Mouse (Mus musculus): Measurements from ENCODE around the gene Ifnb1. TPM values are rescaled to one million over a fixed set of nuclear protein-coding genes. Genes with fewer than 3 reads are reported as not detected.
"Not testable (repeated sequence)": the region's sequence is repeated elsewhere in the genome, so short reads cannot be mapped to it uniquely, and the experiment has no call there.

Gene Ifnb1
- not detected in 2 replicates for polyA plus RNA-seq (2016; fragmentation: Nextera tagmentation; extraction: Ambion mirVana)

- no peak within 1 kb of the TSS for H3K27ac ChIP-seq (replicated peaks)
- no peaks in the 10 kb centered on the region for H3K9me3 ChIP-seq (replicated peaks)
- no peaks in the 10 kb centered on the region for H3K4me1 ChIP-seq
- no peak within 1 kb of the TSS for H3K4me3 ChIP-seq
- 85% methylated on average over 4 of the region's 4 CpGs for WGBS
- H3K27me3 ChIP-seq (ENCODE audit: low read depth, poor library complexity, severe bottlenecking) = no peaks in the 10 kb centered on the region
- no peaks in the 10 kb centered on the region for H3K36me3 ChIP-seq
- DNase-seq (ENCODE audit: low spot score) = no peak
Observed at GRCm38 (mm10) chr4:88522674-88523073, at the start of gene Ifnb1. Gene Ifnb1 (minus strand): TSS chr4:88522774.

- no peak for DNase-seq (ENCODE audit: low spot score)
- WGBS = 81% methylated on average over 1 of the region's 1 CpGs
- Histone ChIP-seq H3K4me3 (no peak within 1 kb of the TSS), H3K9me3 (replicated peaks) (no peaks in the 10 kb centered on the region), H3K27me3 (ENCODE audit: low read depth, poor library complexity, severe bottlenecking) (no peaks in the 10 kb centered on the region), H3K4me1 (no peaks in the 10 kb centered on the region), H3K36me3 (no peaks in the 10 kb centered on the region), H3K27ac (replicated peaks) (no peak within 1 kb of the TSS)
Observed at GRCm38 (mm10) chr4:88571698-88572097, 49.1 kb upstream of the Ifnb1 start, which contains the start of gene Ifna14. Gene Ifna14 (minus strand): TSS chr4:88571798.

- H3K4me1 ChIP-seq = no peaks in the 10 kb centered on the region
- H3K4me3 ChIP-seq = no peak overlapping the region
- H3K27ac ChIP-seq (replicated peaks) = no peak overlapping the region
- no peaks in the 10 kb centered on the region for H3K36me3 ChIP-seq
- 92% methylated on average over 1 of the region's 1 CpGs for WGBS
- no peak for DNase-seq (ENCODE audit: low spot score)
- H3K9me3 ChIP-seq (replicated peaks) = no peaks in the 10 kb centered on the region
- no peaks in the 10 kb centered on the region for H3K27me3 ChIP-seq (ENCODE audit: low read depth, poor library complexity, severe bottlenecking)
Observed at GRCm38 (mm10) chr4:88561791-88562190, 39.2 kb upstream of the Ifnb1 start.

- H3K9me3 ChIP-seq (replicated peaks); H3K4me1 ChIP-seq; H3K4me3 ChIP-seq; H3K36me3 ChIP-seq; H3K27ac ChIP-seq (replicated peaks); H3K27me3 ChIP-seq (ENCODE audit: low read depth, poor library complexity, severe bottlenecking); DNase-seq (ENCODE audit: low spot score): not testable (repeated sequence)
Observed at GRCm38 (mm10) chr4:88558145-88558544, 35.6 kb upstream of the Ifnb1 start, which contains the start of gene Ifna15. Gene Ifna15 (minus strand): TSS chr4:88558245.

GRCm38 (mm10) chr4:88550161-88550945 lies 27.8 kb upstream of the Ifnb1 start:
- peak; percentile 62 for DNase-seq (ENCODE audit: low spot score)
- Histone ChIP-seq H3K9me3 (replicated peaks) (no peaks in the 10 kb centered on the region), H3K4me3 (peak overlapping the region; percentile 42), H3K36me3 (no peaks in the 10 kb centered on the region), H3K27me3 (ENCODE audit: low read depth, poor library complexity, severe bottlenecking) (no peaks in the 10 kb centered on the region), H3K4me1 (peaks cover 5% of the 10 kb centered on the region; the same call in 1 of the 2 replicates), H3K27ac (replicated peaks) (no peak overlapping the region)
- 33% methylated on average over 22 of the region's 22 CpGs for WGBS

- no peak for DNase-seq (ENCODE audit: low spot score)
- 75% methylated on average over 1 of the region's 1 CpGs for WGBS
- Histone ChIP-seq H3K27me3 (ENCODE audit: low read depth, poor library complexity, severe bottlenecking) (no peaks in the 10 kb centered on the region), H3K4me1 (peaks cover 5% of the 10 kb centered on the region; the same call in 1 of the 2 replicates), H3K27ac (replicated peaks) (no peak overlapping the region), H3K4me3 (no peak overlapping the region), H3K36me3 (no peaks in the 10 kb centered on the region), H3K9me3 (replicated peaks) (no peaks in the 10 kb centered on the region)
Observed at GRCm38 (mm10) chr4:88547986-88548385, 25.4 kb upstream of the Ifnb1 start.

GRCm38 (mm10) chr4:88543649-88544234 lies 21.2 kb upstream of the Ifnb1 start:
- H3K27me3 ChIP-seq (ENCODE audit: low read depth, poor library complexity, severe bottlenecking) = no peaks in the 10 kb centered on the region
- no peak overlapping the region for H3K4me3 ChIP-seq
- no peak for DNase-seq (ENCODE audit: low spot score)
- WGBS = 52% methylated on average over 2 of the region's 2 CpGs
- H3K27ac ChIP-seq (replicated peaks) = no peak overlapping the region
- no peaks in the 10 kb centered on the region for H3K9me3 ChIP-seq (replicated peaks)
- no peaks in the 10 kb centered on the region for H3K36me3 ChIP-seq
- H3K4me1 ChIP-seq = no peaks in the 10 kb centered on the region

GRCm38 (mm10) chr4:88537328-88537727 lies 14.8 kb upstream of the Ifnb1 start:
- DNase-seq (ENCODE audit: low spot score) = no peak
- WGBS = 83% methylated on average over 12 of the region's 12 CpGs
- Histone ChIP-seq H3K27ac (replicated peaks) (no peak overlapping the region), H3K36me3 (no peaks in the 10 kb centered on the region), H3K27me3 (ENCODE audit: low read depth, poor library complexity, severe bottlenecking) (no peaks in the 10 kb centered on the region), H3K4me1 (no peaks in the 10 kb centered on the region), H3K4me3 (no peak overlapping the region), H3K9me3 (replicated peaks) (no peaks in the 10 kb centered on the region)

GRCm38 (mm10) chr4:88536640-88537039 lies 14.1 kb upstream of the Ifnb1 start:
- Histone ChIP-seq H3K27ac (replicated peaks) (no peak overlapping the region), H3K36me3 (no peaks in the 10 kb centered on the region), H3K4me3 (no peak overlapping the region), H3K27me3 (ENCODE audit: low read depth, poor library complexity, severe bottlenecking) (no peaks in the 10 kb centered on the region), H3K9me3 (replicated peaks) (no peaks in the 10 kb centered on the region), H3K4me1 (no peaks in the 10 kb centered on the region)
- DNase-seq (ENCODE audit: low spot score) = no peak
- WGBS = 91% methylated on average over 7 of the region's 7 CpGs

GRCm38 (mm10) chr4:88535742-88536141 lies 13.2 kb upstream of the Ifnb1 start:
- no peak for DNase-seq (ENCODE audit: low spot score)
- H3K27me3 ChIP-seq (ENCODE audit: low read depth, poor library complexity, severe bottlenecking) = no peaks in the 10 kb centered on the region
- 88% methylated on average over 1 of the region's 1 CpGs for WGBS
- H3K4me1 ChIP-seq = no peaks in the 10 kb centered on the region
- no peak overlapping the region for H3K27ac ChIP-seq (replicated peaks)
- no peaks in the 10 kb centered on the region for H3K36me3 ChIP-seq
- no peaks in the 10 kb centered on the region for H3K9me3 ChIP-seq (replicated peaks)
- no peak overlapping the region for H3K4me3 ChIP-seq

- Histone ChIP-seq H3K9me3 (replicated peaks) (no peaks in the 10 kb centered on the region), H3K4me3 (no peak overlapping the region), H3K27ac (replicated peaks) (no peak overlapping the region), H3K36me3 (no peaks in the 10 kb centered on the region), H3K4me1 (no peaks in the 10 kb centered on the region), H3K27me3 (ENCODE audit: low read depth, poor library complexity, severe bottlenecking) (no peaks in the 10 kb centered on the region)
- no peak for DNase-seq (ENCODE audit: low spot score)
- WGBS = 87% methylated on average over 1 of the region's 1 CpGs
Observed at GRCm38 (mm10) chr4:88534903-88535302, 12.3 kb upstream of the Ifnb1 start.

- H3K9me3 ChIP-seq (replicated peaks) = no peaks in the 10 kb centered on the region
- DNase-seq (ENCODE audit: low spot score) = no peak
- H3K36me3 ChIP-seq = no peaks in the 10 kb centered on the region
- WGBS = 95% methylated on average over 2 of the region's 2 CpGs
- H3K4me3 ChIP-seq = no peak overlapping the region
- no peak overlapping the region for H3K27ac ChIP-seq (replicated peaks)
- H3K4me1 ChIP-seq = no peaks in the 10 kb centered on the region
- no peaks in the 10 kb centered on the region for H3K27me3 ChIP-seq (ENCODE audit: low read depth, poor library complexity, severe bottlenecking)
Observed at GRCm38 (mm10) chr4:88533499-88533898, 10.9 kb upstream of the Ifnb1 start.

GRCm38 (mm10) chr4:88530892-88531291 lies 8.3 kb upstream of the Ifnb1 start:
- Histone ChIP-seq H3K9me3 (replicated peaks) (no peaks in the 10 kb centered on the region), H3K27me3 (ENCODE audit: low read depth, poor library complexity, severe bottlenecking) (no peaks in the 10 kb centered on the region), H3K4me3 (no peak overlapping the region), H3K36me3 (no peaks in the 10 kb centered on the region), H3K4me1 (no peaks in the 10 kb centered on the region), H3K27ac (replicated peaks) (no peak overlapping the region)
- DNase-seq (ENCODE audit: low spot score) = no peak
- 94% methylated on average over 2 of the region's 2 CpGs for WGBS

All from midbrain, embryonic 10.5 days (tissue).